Mouse (Mus musculus) liver, adult 2 months (tissue): ENCODE data around the gene Itfg1. TPM values are rescaled to one million over a fixed set of nuclear protein-coding genes. Genes with fewer than 3 reads are reported as not detected.
"Not testable (repeated sequence)": the region's sequence is repeated elsewhere in the genome, so short reads cannot be mapped to it uniquely, and the experiment has no call there.

ENCODE experiments used
- DNase-seq: peaks from one replicate; pipeline ENCODE4 v3.0.0-alpha.2; 2011; ENCODE audit warnings: low read depth, low spot score; ENCODE audit errors: extremely low read depth
- H3K27ac ChIP-seq: fragments of 200-500 bp; replicated peaks from 2 replicates; pipeline ENCODE4 v1.5.1; 2012; ENCODE audit warnings: low read depth, mild to moderate bottlenecking, control low read depth, inconsistent platforms, low read length; ENCODE audit not compliant: insufficient read depth
- H3K27me3 ChIP-seq: fragments of 200-500 bp; 2 replicates; pipeline ENCODE4 v1.6.1; 2012; ENCODE audit warnings: mild to moderate bottlenecking, moderate library complexity, low read length, inconsistent platforms; ENCODE audit not compliant: control insufficient read depth, insufficient read depth
- H3K36me3 ChIP-seq: fragments of 200-500 bp; 2 replicates; pipeline ENCODE4 v1.6.1; 2012; ENCODE audit warnings: low read length, inconsistent platforms; ENCODE audit not compliant: control insufficient read depth, insufficient read depth
- H3K4me1 ChIP-seq: fragments of 200-500 bp; 2 replicates; pipeline ENCODE4 v1.6.1; 2011; ENCODE audit warnings: low read length; ENCODE audit not compliant: control insufficient read depth, insufficient read depth
- H3K4me3 ChIP-seq: fragments of 200-500 bp; 2 replicates; pipeline ENCODE4 v1.5.1; 2011; ENCODE audit warnings: low read depth, mild to moderate bottlenecking, control low read depth, low read length, moderate library complexity; ENCODE audit not compliant: insufficient read depth
- H3K79me2 ChIP-seq: fragments of 200-500 bp; 2 replicates; pipeline ENCODE4 v1.6.1; 2012; ENCODE audit warnings: inconsistent platforms, mild to moderate bottlenecking, low read length, moderate library complexity; ENCODE audit not compliant: control insufficient read depth, insufficient read depth
- H3K9ac ChIP-seq: fragments of 200-500 bp; 2 replicates; pipeline ENCODE4 v1.6.1; 2012; ENCODE audit warnings: low read depth, mild to moderate bottlenecking, control low read depth, inconsistent platforms, low read length
- CTCF ChIP-seq: fragments of 200-500 bp; IDR thresholded peaks from 2 replicates; pipeline ENCODE4 v1.5.1; 2011; ENCODE audit warnings: low read depth, low read length, control low read depth
- POLR2A ChIP-seq: fragments of 200-500 bp; IDR thresholded peaks from 2 replicates; pipeline ENCODE4 v1.6.1; 2011; ENCODE audit warnings: low read length, control low read depth; ENCODE audit not compliant: insufficient read depth; ENCODE audit errors: extremely low read depth
- WGBS: fragments of 180-500 bp; shearing (Covaris S2); methylation state at CpG from one replicate; pipeline ENCODE4 v1.1.7; 2018; 5-methylcytosine and 5-hydroxymethylcytosine counted together
- polyA plus RNA-seq: library from polyadenylated mRNA; depleted of rRNA; stranded (reverse); fragments of >200 nt; gene quantifications from 2 replicates; pipeline ENCODE4 v1.2.3, GENCODE M21; 2012
- total RNA-seq: library from RNA; depleted of rRNA; stranded (reverse); fragments of >200 nt; gene quantifications from 2 replicates; pipeline ENCODE4 v1.2.3, GENCODE M21; 2014

Itfg1 gene
- total and polyA plus RNA-seq, 2 experiments: 13.0 to 68.0 TPM

DNA sequence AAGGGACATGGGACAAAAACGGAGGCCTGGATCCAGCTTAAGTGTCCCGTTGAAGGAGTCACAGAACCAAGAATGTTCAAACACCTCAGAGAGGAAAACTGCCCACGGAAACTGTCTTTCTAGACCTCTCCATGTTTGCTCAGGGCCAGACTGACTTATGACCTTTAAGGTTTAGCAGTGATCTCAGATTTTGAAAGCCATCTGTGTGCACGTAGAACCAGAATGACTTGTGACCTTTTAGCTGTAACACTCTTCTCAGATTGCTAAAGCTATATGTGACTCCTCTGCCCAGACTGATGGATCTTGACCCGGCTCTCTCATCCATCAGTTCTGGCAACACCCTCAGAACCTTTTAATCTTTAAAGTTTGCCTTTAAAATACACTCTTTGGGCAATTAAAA lies 19.9 kb upstream of the Itfg1 start:
- Histone ChIP-seq H3K9ac (no peak overlapping the region), H3K27me3 (no peaks in the 10 kb centered on the region), H3K79me2 (no peaks in the 10 kb centered on the region), H3K27ac (no peak overlapping the region), H3K4me3 (no peak overlapping the region), H3K4me1 (peaks cover 3% of the 10 kb centered on the region; the same call in 1 of the 2 replicates), H3K36me3 (no peaks in the 10 kb centered on the region)
- TF ChIP-seq CTCF (no peak), POLR2A (no peak)
- 47% methylated on average over 5 of the region's 5 CpGs for WGBS
- peak; percentile 68 for DNase-seq

DNA sequence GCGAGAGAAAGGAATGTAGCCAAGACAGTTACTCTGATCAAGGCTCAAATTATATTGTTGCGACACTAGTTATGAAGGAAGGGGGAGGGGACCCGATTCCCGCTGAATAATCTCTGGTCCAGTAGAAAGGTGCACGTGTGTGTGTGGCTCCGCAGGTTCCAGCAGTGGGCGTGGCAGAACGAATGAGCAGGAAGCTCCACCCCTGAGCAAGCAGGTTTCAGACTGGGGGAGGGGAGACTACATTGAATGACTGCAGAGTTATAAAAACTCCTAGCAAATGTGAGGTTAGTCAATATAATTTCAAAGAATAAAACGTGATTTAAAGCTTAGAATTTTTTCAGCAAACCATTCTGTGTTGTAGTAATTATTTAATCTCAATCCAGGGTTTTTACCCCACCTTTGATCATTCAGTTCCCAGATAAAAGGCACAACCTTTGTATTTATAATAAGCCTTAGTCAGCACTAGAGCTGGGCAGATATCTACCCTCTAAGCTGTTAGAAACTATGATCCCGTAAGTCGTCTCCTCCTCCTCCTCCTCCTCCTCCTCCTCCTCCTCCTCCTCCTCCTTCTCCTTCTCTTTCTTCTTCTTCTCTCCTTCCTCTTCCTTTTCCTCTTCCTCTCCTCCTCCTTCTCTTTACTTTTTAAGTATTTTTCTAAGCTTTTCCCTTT lies 16.6 kb upstream of the Itfg1 start:
- H3K79me2 ChIP-seq, H3K4me3 ChIP-seq, H3K36me3 ChIP-seq, H3K27me3 ChIP-seq, H3K27ac ChIP-seq, H3K4me1 ChIP-seq, H3K9ac ChIP-seq: not testable (repeated sequence)
- 40% methylated on average over 11 of the region's 11 CpGs for WGBS
- DNase-seq: peak; percentile 63

DNA sequence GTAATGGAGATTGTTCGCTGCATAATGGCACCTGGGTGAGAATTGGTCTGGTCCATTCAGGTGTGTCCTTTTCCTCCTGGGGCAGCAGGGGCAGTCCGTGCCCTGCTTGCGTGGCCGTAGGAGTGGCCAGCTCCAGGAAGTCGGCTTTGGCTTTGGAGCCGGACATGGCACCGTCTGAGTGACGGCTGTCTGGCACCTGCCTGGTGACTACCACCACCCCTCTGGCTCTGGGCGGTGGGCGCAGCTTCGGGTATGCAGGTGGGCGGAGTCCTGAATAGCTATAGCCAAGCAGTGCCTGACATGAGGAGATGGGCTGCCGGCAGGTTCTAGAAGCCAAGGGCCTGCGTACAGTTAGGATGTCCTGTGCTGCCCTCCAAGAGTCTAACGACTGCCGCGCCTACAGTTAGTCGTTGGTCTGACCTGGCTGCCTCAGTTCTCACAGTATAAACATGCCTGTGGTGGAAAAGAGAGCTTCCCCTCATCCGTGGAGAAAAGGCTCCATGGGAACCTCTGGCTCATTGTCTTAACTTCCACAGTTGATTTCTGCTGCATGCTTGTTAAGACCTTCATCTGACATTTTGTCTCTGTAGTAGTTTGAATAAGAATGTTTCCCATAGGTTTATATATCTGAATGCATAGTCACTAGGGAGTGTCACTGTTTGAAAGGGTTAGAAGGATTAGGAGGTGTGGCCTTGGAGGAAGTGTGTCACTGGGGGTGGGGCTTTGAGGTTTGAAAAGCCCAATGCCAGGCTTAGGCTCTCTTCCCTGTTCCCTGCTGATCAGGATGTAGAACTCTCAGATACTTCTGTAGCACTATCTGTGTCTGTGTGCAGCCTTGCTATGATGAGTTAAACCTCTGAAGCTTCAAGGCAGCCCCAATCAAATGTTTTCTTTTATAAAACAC lies 13.8 kb upstream of the Itfg1 start:
- no peak for TF ChIP-seq POLR2A
- no peak for TF ChIP-seq CTCF
- Histone ChIP-seq H3K79me2 (peaks cover 4% of the 10 kb centered on the region; the same call in 1 of the 2 replicates), H3K36me3 (no peaks in the 10 kb centered on the region), H3K4me3 (no peak overlapping the region), H3K27ac (no peak overlapping the region), H3K9ac (no peak overlapping the region), H3K27me3 (no peaks in the 10 kb centered on the region), H3K4me1 (no peaks in the 10 kb centered on the region)
- DNase-seq: no peak
- WGBS: 94% methylated on average over 19 of the region's 19 CpGs

DNA sequence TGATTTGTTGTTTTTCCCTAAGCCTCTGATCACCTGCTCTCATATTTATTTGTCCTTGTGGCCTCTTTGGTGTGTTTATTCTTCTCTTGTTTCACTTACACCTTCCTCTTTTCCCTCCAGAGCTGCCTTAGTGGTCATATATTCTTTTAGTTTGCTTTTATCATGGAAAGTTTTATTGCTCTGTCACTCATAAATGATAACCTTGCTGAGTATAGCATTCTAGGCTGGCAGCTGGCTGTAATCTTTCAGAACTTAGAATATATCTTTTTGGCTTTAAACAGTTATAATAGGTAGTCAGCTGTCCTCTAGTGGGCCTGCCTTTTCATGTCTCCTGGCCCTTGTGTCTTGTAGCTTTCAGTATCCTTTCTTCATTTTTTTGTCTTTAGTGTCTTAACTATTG lies 5.2 kb upstream of the Itfg1 start:
- Histone ChIP-seq H3K9ac (no peak overlapping the region), H3K4me1 (peaks cover 4% of the 10 kb centered on the region), H3K27ac (no peak overlapping the region), H3K79me2 (peaks cover 5% of the 10 kb centered on the region; the same call in 1 of the 2 replicates), H3K4me3 (no peak overlapping the region), H3K36me3 (peaks cover 2% of the 10 kb centered on the region; the same call in 1 of the 2 replicates), H3K27me3 (no peaks in the 10 kb centered on the region)
- no peak for DNase-seq
- TF ChIP-seq CTCF (no peak), POLR2A (no peak)

DNA sequence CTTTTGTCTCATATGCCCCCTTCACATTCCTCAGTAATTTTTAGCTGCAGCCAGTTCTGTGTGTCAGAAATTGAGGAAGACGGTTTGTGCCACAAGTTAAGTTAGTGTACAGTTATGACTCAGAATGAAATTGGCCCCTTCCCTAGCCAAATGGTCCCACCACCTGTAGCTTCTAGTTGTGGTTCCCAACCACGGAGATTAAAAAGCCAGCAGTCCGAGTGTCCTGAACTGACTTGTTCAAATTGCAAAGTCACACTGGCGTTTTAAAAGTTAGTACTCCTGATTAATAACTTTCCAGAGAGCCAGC lies 721 bp upstream of the Itfg1 start:
- H3K36me3 ChIP-seq: peaks cover 6% of the 10 kb centered on the region
- peaks cover 5% of the 10 kb centered on the region for H3K4me1 ChIP-seq
- peak overlapping the region; percentile 92 for H3K9ac ChIP-seq
- H3K27me3 ChIP-seq: no peaks in the 10 kb centered on the region
- peak overlapping the region; percentile 93 for H3K27ac ChIP-seq
- DNase-seq: peak; percentile 47
- peak overlapping the region; percentile 82 for H3K4me3 ChIP-seq
- TF ChIP-seq POLR2A: no peak
- no peak for TF ChIP-seq CTCF
- 2% methylated on average over 4 of the region's 4 CpGs for WGBS
- no peaks in the 10 kb centered on the region; the same call in 1 of the 2 replicates for H3K79me2 ChIP-seq
